Mouse (Mus musculus): ENCODE measurements at regions not wholly inside any gene's neighbourhood (a gene's known extent, or its start where the extent isn't known, plus 50 kb on each side); places are given as distances from the start of the nearest gene placed in this dataset.

- Histone ChIP-seq H3K4me3 (replicated peaks) (no peak overlapping the region), H3K27me3 (no peaks in the 10 kb centered on the region), H3K9me3 (replicated peaks) (no peaks in the 10 kb centered on the region), H3K4me1 (replicated peaks) (peaks cover 13% of the 10 kb centered on the region; the same call in 1 of the 2 replicates), H3K36me3 (replicated peaks) (no peaks in the 10 kb centered on the region), H3K9ac (no peak overlapping the region), H3K4me2 (no peak overlapping the region), H3K27ac (replicated peaks) (no peak overlapping the region)
- WGBS (ENCODE audit: insufficient replicate concordance), result 49% methylated on average over 9 of the region's 9 CpGs
- ATAC-seq (ENCODE audit: insufficient read depth), result no peak
These were observed 152.3 kb downstream of the Gsdmc2 start for GRCm38 (mm10) chr15:63692491-63693295.

- H3K27ac ChIP-seq (replicated peaks), result no peak overlapping the region
- H3K9me3 ChIP-seq (replicated peaks), result no peaks in the 10 kb centered on the region
- 65% methylated on average over 5 of the region's 5 CpGs for WGBS (ENCODE audit: insufficient replicate concordance)
These were observed 155.0 kb downstream of the Gsdmc2 start for GRCm38 (mm10) chr15:63689788-63690575.

GRCm38 (mm10) chr15:63687852-63688251, 157.1 kb downstream of the Gsdmc2 start:
- no peak overlapping the region for H3K4me3 ChIP-seq (replicated peaks)
- H3K9me3 ChIP-seq (replicated peaks), result no peaks in the 10 kb centered on the region
- H3K4me2 ChIP-seq, result no peak overlapping the region
- H3K27me3 ChIP-seq, result no peaks in the 10 kb centered on the region
- H3K27ac ChIP-seq (replicated peaks), result no peak overlapping the region
- no peak for ATAC-seq (ENCODE audit: insufficient read depth)
- 0 out of 2 replicates have a peak, but pooled peaks cover 6% of the 10 kb centered on the region for H3K4me1 ChIP-seq (replicated peaks)
- 53% methylated on average over 1 of the region's 1 CpGs for WGBS (ENCODE audit: insufficient replicate concordance)
- H3K9ac ChIP-seq, result no peak overlapping the region
- no peaks in the 10 kb centered on the region for H3K36me3 ChIP-seq (replicated peaks)

More at GRCm38 (mm10) chr15:63689788-63690575, 155.0 kb downstream of the Gsdmc2 start:
- Histone ChIP-seq H3K36me3 (replicated peaks) (no peaks in the 10 kb centered on the region), H3K9ac (no peak overlapping the region), H3K4me1 (replicated peaks) (peaks cover 14% of the 10 kb centered on the region; the same call in 1 of the 2 replicates), H3K4me2 (no peak overlapping the region), H3K27me3 (no peaks in the 10 kb centered on the region), H3K4me3 (replicated peaks) (no peak overlapping the region)
- ATAC-seq (ENCODE audit: insufficient read depth), result no peak

GRCm38 (mm10) chr15:63686954-63687562, 157.9 kb downstream of the Gsdmc2 start:
- H3K9me3 ChIP-seq (replicated peaks), result no peaks in the 10 kb centered on the region
- H3K4me1 ChIP-seq (replicated peaks), result 0 out of 2 replicates have a peak, but pooled peaks cover 2% of the 10 kb centered on the region
- no peak for ATAC-seq (ENCODE audit: insufficient read depth)
- no peak overlapping the region for H3K9ac ChIP-seq
- H3K4me2 ChIP-seq, result no peak overlapping the region
- no peak overlapping the region for H3K27ac ChIP-seq (replicated peaks)
- no peaks in the 10 kb centered on the region for H3K36me3 ChIP-seq (replicated peaks)
- H3K4me3 ChIP-seq (replicated peaks), result no peak overlapping the region
- 62% methylated on average over 3 of the region's 3 CpGs for WGBS (ENCODE audit: insufficient replicate concordance)
- no peaks in the 10 kb centered on the region for H3K27me3 ChIP-seq

GRCm38 (mm10) chr15:63679984-63680925, 164.7 kb downstream of the Gsdmc2 start:
- no peaks in the 10 kb centered on the region for H3K9me3 ChIP-seq (replicated peaks)

GRCm38 (mm10) chr15:63678921-63679320, 166.1 kb downstream of the Gsdmc2 start:
- H3K4me2 ChIP-seq, result no peak overlapping the region
- ATAC-seq (ENCODE audit: insufficient read depth), result no peak
- H3K9me3 ChIP-seq (replicated peaks), result no peaks in the 10 kb centered on the region
- H3K4me3 ChIP-seq (replicated peaks), result no peak overlapping the region
- H3K4me1 ChIP-seq (replicated peaks), result no peaks in the 10 kb centered on the region
- no peaks in the 10 kb centered on the region for H3K36me3 ChIP-seq (replicated peaks)
- 26% methylated on average over 5 of the region's 5 CpGs for WGBS (ENCODE audit: insufficient replicate concordance)
- no peak overlapping the region for H3K9ac ChIP-seq
- no peak overlapping the region; the same call in 1 of the 2 replicates for H3K27ac ChIP-seq (replicated peaks)
- H3K27me3 ChIP-seq, result no peaks in the 10 kb centered on the region

More at GRCm38 (mm10) chr15:63679984-63680925, 164.7 kb downstream of the Gsdmc2 start:
- H3K27me3 ChIP-seq, result no peaks in the 10 kb centered on the region
- no peaks in the 10 kb centered on the region for H3K4me1 ChIP-seq (replicated peaks)
- no peak overlapping the region for H3K27ac ChIP-seq (replicated peaks)
- no peak overlapping the region for H3K9ac ChIP-seq
- no peaks in the 10 kb centered on the region for H3K36me3 ChIP-seq (replicated peaks)
- H3K4me2 ChIP-seq, result no peak overlapping the region
- ATAC-seq (ENCODE audit: insufficient read depth), result no peak
- no peak overlapping the region for H3K4me3 ChIP-seq (replicated peaks)
- 43% methylated on average over 3 of the region's 3 CpGs for WGBS (ENCODE audit: insufficient replicate concordance)

GRCm38 (mm10) chr15:63675491-63676036, 169.4 kb downstream of the Gsdmc2 start:
- no peaks in the 10 kb centered on the region for H3K36me3 ChIP-seq (replicated peaks)
- H3K4me2 ChIP-seq, result no peak overlapping the region
- no peak overlapping the region for H3K27ac ChIP-seq (replicated peaks)
- no peaks in the 10 kb centered on the region for H3K27me3 ChIP-seq
- H3K4me1 ChIP-seq (replicated peaks), result no peaks in the 10 kb centered on the region
- 75% methylated on average over 10 of the region's 10 CpGs for WGBS (ENCODE audit: insufficient replicate concordance)
- H3K4me3 ChIP-seq (replicated peaks), result no peak overlapping the region
- H3K9me3 ChIP-seq (replicated peaks), result no peaks in the 10 kb centered on the region
- no peak for ATAC-seq (ENCODE audit: insufficient read depth)
- no peak overlapping the region for H3K9ac ChIP-seq

- H3K4me3 ChIP-seq (replicated peaks), result no peak overlapping the region
- no peaks in the 10 kb centered on the region for H3K4me1 ChIP-seq (replicated peaks)
- no peak for ATAC-seq (ENCODE audit: insufficient read depth)
- no peaks in the 10 kb centered on the region for H3K27me3 ChIP-seq
- no peaks in the 10 kb centered on the region for H3K36me3 ChIP-seq (replicated peaks)
- H3K9me3 ChIP-seq (replicated peaks), result no peaks in the 10 kb centered on the region
- H3K4me2 ChIP-seq, result no peak overlapping the region
- 78% methylated on average over 5 of the region's 5 CpGs for whole genome bisulfite sequencing (ENCODE audit: insufficient replicate concordance)
- H3K9ac ChIP-seq, result no peak overlapping the region
- no peak overlapping the region for H3K27ac ChIP-seq (replicated peaks)
These were observed 170.6 kb downstream of the Gsdmc2 start for GRCm38 (mm10) chr15:63674404-63674803.

GRCm38 (mm10) chr15:63671081-63671480, 173.9 kb downstream of the Gsdmc2 start:
- Histone ChIP-seq H3K9me3 (replicated peaks) (no peaks in the 10 kb centered on the region), H3K4me3 (replicated peaks) (no peak overlapping the region), H3K27me3 (no peaks in the 10 kb centered on the region), H3K27ac (replicated peaks) (no peak overlapping the region), H3K9ac (no peak overlapping the region), H3K4me1 (replicated peaks) (no peaks in the 10 kb centered on the region), H3K4me2 (no peak overlapping the region), H3K36me3 (replicated peaks) (no peaks in the 10 kb centered on the region)
- no peak for ATAC-seq (ENCODE audit: insufficient read depth)
- WGBS (ENCODE audit: insufficient replicate concordance), result 39% methylated on average over 11 of the region's 11 CpGs

- H3K27me3 ChIP-seq, result no peaks in the 10 kb centered on the region
- no peak for ATAC-seq (ENCODE audit: insufficient read depth)
- no peaks in the 10 kb centered on the region for H3K9me3 ChIP-seq (replicated peaks)
- WGBS (ENCODE audit: insufficient replicate concordance), result 63% methylated on average over 1 of the region's 1 CpGs
- no peaks in the 10 kb centered on the region for H3K4me1 ChIP-seq (replicated peaks)
- no peaks in the 10 kb centered on the region for H3K36me3 ChIP-seq (replicated peaks)
- no peak overlapping the region for H3K27ac ChIP-seq (replicated peaks)
- no peak overlapping the region for H3K9ac ChIP-seq
- H3K4me2 ChIP-seq, result no peak overlapping the region
- no peak overlapping the region for H3K4me3 ChIP-seq (replicated peaks)
These were observed 174.4 kb downstream of the Gsdmc2 start for GRCm38 (mm10) chr15:63670561-63670960.
